Mouse (Mus musculus) bone marrow macrophage, adult 2 months (primary cell): ENCODE results near the gene Ednra. TPM values are rescaled to one million over a fixed set of nuclear protein-coding genes. Genes with fewer than 3 reads are reported as not detected.

Experiments
- H3K27ac ChIP-seq: 2 replicates; pipeline ENCODE4 v1.5.1; 2012; ENCODE audit warnings: low read depth, low read length; ENCODE audit not compliant: insufficient read depth
- H3K4me1 ChIP-seq: 2 replicates; pipeline ENCODE4 v1.6.1; 2012; ENCODE audit warnings: low read length; ENCODE audit not compliant: control insufficient read depth, insufficient read depth
- H3K4me3 ChIP-seq: 2 replicates; pipeline ENCODE4 v1.5.1; 2012; ENCODE audit warnings: mild to moderate bottlenecking, low read length, moderate library complexity; ENCODE audit not compliant: insufficient read depth
- CTCF ChIP-seq: IDR thresholded peaks from 2 replicates; pipeline ENCODE4 v1.5.1; 2012; ENCODE audit warnings: low read depth, mild to moderate bottlenecking, low read length, moderate library complexity
- POLR2A ChIP-seq: IDR thresholded peaks from 2 replicates; pipeline ENCODE4 v1.6.1; 2012; ENCODE audit warnings: mild to moderate bottlenecking, low read depth, low read length, borderline replicate concordance
- polyA plus RNA-seq: library from polyadenylated mRNA; stranded (reverse); fragments of >200 nt; gene quantifications from 2 replicates; pipeline ENCODE4 v1.2.4, GENCODE M21; 2012; ENCODE audit not compliant: missing spikeins, insufficient read depth, insufficient read length

The Ednra gene
- polyA plus RNA-seq, 1 experiment: not detected

- Histone ChIP-seq H3K27ac (no peak overlapping the region), H3K4me1 (no peaks in the 10 kb centered on the region), H3K4me3 (no peak overlapping the region)
- TF ChIP-seq POLR2A (no peak), CTCF (no peak)
Observed at GRCm38 (mm10) chr8:77752041-77752440, 27.8 kb upstream of the Ednra start.

GRCm38 (mm10) chr8:77750407-77750806 is 26.1 kb upstream of the Ednra start:
- H3K4me1 ChIP-seq: no peaks in the 10 kb centered on the region
- no peak overlapping the region for H3K4me3 ChIP-seq
- H3K27ac ChIP-seq: no peak overlapping the region
- TF ChIP-seq CTCF (no peak), POLR2A (no peak)

GRCm38 (mm10) chr8:77744476-77744875 is 20.2 kb upstream of the Ednra start:
- no peaks in the 10 kb centered on the region for H3K4me1 ChIP-seq
- H3K4me3 ChIP-seq: no peak overlapping the region
- TF ChIP-seq CTCF (no peak), POLR2A (no peak)
- no peak overlapping the region for H3K27ac ChIP-seq

- no peaks in the 10 kb centered on the region for H3K4me1 ChIP-seq
- no peak overlapping the region for H3K4me3 ChIP-seq
- H3K27ac ChIP-seq: no peak overlapping the region
- TF ChIP-seq POLR2A (no peak), CTCF (no peak)
Observed at GRCm38 (mm10) chr8:77742395-77742794, 18.1 kb upstream of the Ednra start.

- TF ChIP-seq POLR2A (no peak), CTCF (no peak)
- Histone ChIP-seq H3K27ac (no peak overlapping the region), H3K4me1 (no peaks in the 10 kb centered on the region), H3K4me3 (no peak overlapping the region)
Observed at GRCm38 (mm10) chr8:77741050-77741777, 16.9 kb upstream of the Ednra start.

- no peak overlapping the region for H3K4me3 ChIP-seq
- no peak for TF ChIP-seq POLR2A
- TF ChIP-seq CTCF: no peak
- H3K4me1 ChIP-seq: no peaks in the 10 kb centered on the region
- no peak overlapping the region for H3K27ac ChIP-seq
Observed at GRCm38 (mm10) chr8:77738419-77738818, 14.2 kb upstream of the Ednra start.

- no peaks in the 10 kb centered on the region for H3K4me1 ChIP-seq
- TF ChIP-seq CTCF (no peak), POLR2A (no peak)
- H3K4me3 ChIP-seq: no peak overlapping the region
- H3K27ac ChIP-seq: no peak overlapping the region
Observed at GRCm38 (mm10) chr8:77737327-77737726, 13.1 kb upstream of the Ednra start.

- Histone ChIP-seq H3K27ac (no peak overlapping the region), H3K4me3 (no peak overlapping the region), H3K4me1 (no peaks in the 10 kb centered on the region)
- TF ChIP-seq POLR2A (no peak), CTCF (no peak)
Observed at GRCm38 (mm10) chr8:77733792-77734191, 9.5 kb upstream of the Ednra start.

GRCm38 (mm10) chr8:77732964-77733363 is 8.7 kb upstream of the Ednra start:
- no peak overlapping the region for H3K27ac ChIP-seq
- TF ChIP-seq CTCF (no peak), POLR2A (no peak)
- no peaks in the 10 kb centered on the region for H3K4me1 ChIP-seq
- no peak overlapping the region for H3K4me3 ChIP-seq

- Histone ChIP-seq H3K4me1 (no peaks in the 10 kb centered on the region), H3K4me3 (no peak overlapping the region), H3K27ac (no peak overlapping the region)
- TF ChIP-seq POLR2A: no peak
- no peak for TF ChIP-seq CTCF
Observed at GRCm38 (mm10) chr8:77725406-77725805, 1.1 kb upstream of the Ednra start.
